Mouse (Mus musculus) olfactory bulb, adult 2 months (tissue): ENCODE data around the gene Mllt1. TPM values are rescaled to one million over a fixed set of nuclear protein-coding genes. Genes with fewer than 3 reads are reported as not detected.

ENCODE experiments used
- H3K27ac ChIP-seq: fragments of 200-500 bp; 2 replicates; pipeline ENCODE4 v1.5.1; 2012; ENCODE audit warnings: low read depth, low read length; ENCODE audit not compliant: insufficient read depth
- H3K4me1 ChIP-seq: fragments of 200-500 bp; 2 replicates; pipeline ENCODE4 v1.6.1; 2012; ENCODE audit warnings: low read length; ENCODE audit not compliant: control insufficient read depth, insufficient read depth
- H3K4me3 ChIP-seq: fragments of 200-500 bp; 2 replicates; pipeline ENCODE4 v1.5.1; 2012; ENCODE audit warnings: mild to moderate bottlenecking, low read depth, low read length, moderate library complexity; ENCODE audit not compliant: insufficient read depth
- CTCF ChIP-seq: fragments of 200-500 bp; IDR thresholded peaks from 2 replicates; pipeline ENCODE4 v1.5.1; 2012; ENCODE audit warnings: low read depth, mild to moderate bottlenecking, low read length, moderate library complexity; ENCODE audit not compliant: insufficient read depth
- POLR2A ChIP-seq: fragments of 200-500 bp; IDR thresholded peaks from 2 replicates; pipeline ENCODE4 v1.6.1; 2012; ENCODE audit warnings: mild to moderate bottlenecking, low read depth, low read length, moderate library complexity; ENCODE audit not compliant: insufficient read depth
- WGBS: fragments of 180-500 bp; shearing (Covaris S2); methylation state at CpG from one replicate; pipeline ENCODE4 v1.1.7; 2018; 5-methylcytosine and 5-hydroxymethylcytosine counted together
- polyA plus RNA-seq: library from polyadenylated mRNA; stranded (reverse); fragments of >200 nt; gene quantifications from 2 replicates; pipeline ENCODE4 v1.2.4, GENCODE M21; 2012; ENCODE audit warnings: low replicate concordance; ENCODE audit not compliant: missing spikeins, insufficient read depth, insufficient read length

The Mllt1 gene
- polyA plus RNA-seq, 1 experiment = not detected

DNA sequence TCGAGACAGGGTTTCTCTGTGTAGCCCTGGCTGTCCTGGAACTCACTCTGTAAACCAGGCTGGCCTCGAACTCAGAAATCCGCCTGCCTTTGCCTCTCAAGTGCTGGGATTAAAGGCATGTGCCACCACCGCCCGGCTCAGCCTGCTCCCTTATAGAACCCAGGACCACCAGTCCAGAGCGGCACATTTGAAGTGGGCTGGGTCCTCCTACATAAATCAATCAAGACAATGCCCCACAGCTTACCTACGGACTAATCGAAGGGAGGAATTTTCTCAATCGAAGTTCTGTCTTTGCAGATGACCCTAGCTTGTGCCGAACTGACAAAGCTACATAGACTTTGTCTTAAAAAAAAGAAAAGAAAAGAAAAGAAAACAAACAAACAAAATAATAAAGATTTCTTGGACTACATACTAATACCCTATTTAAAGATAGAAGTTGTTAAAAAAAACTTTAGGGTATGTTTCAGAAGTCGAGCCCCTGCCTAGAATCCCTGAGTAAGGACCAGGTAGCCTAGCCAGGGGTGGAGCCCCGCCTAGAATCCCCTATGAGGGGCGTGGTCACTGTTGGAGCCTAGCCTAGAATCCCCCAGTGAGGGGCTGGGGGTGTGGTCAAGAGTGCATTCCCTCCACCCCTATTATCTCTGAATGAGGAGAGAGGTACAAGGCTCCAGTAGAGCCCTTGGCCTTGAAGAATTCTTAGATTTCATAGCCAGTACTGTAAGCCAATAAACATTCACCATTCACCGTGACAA is 38.9 kb upstream of the Mllt1 start:
- no peak for TF ChIP-seq POLR2A
- TF ChIP-seq CTCF = no peak
- Histone ChIP-seq H3K4me1 (no peaks in the 10 kb centered on the region), H3K4me3 (no peak overlapping the region), H3K27ac (no peak overlapping the region)
- WGBS = 72% methylated on average over 14 of the region's 14 CpGs

DNA sequence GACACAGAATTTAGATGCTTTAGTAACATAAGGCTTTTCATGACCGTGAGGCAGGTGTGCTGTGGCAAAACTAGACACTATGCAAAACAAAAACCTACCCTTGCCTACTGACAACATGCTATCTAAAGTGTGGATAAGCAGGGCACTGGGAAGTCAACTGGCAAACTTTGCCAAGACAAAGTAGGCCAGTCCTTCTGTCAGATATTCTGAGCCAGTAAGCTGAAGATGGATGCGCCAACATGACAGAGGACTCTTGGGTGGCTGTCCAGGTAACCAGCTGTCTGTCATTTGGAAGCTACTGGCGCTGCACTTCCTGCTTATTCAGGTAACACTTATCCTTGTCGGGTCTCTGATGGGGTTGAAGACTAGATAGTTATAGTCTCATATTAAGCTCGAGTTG is 34.9 kb upstream of the Mllt1 start:
- WGBS = 67% methylated on average over 5 of the region's 5 CpGs
- no peak overlapping the region for H3K27ac ChIP-seq
- no peaks in the 10 kb centered on the region for H3K4me1 ChIP-seq
- H3K4me3 ChIP-seq = no peak overlapping the region
- no peak for TF ChIP-seq CTCF
- no peak for TF ChIP-seq POLR2A

DNA sequence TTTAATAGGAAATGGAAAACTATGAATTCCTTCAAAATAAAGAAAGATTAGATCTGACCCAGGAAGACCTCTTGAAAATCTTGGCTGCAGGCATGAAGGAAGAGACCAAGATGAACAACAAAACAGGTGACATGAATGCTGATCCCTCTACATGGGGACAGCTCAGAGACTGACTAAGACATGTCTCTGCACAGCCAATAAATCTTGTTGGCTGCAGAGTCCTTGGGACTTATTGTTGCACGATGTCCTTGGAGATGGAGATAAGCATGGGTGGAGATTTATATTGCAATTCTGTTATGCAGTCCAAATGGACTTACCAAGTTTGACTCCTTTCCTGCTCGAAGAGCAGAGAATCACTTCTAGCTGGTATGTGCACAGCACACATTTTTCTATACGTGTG is 34.1 kb upstream of the Mllt1 start:
- WGBS = 76% methylated on average over 3 of the region's 3 CpGs
- Histone ChIP-seq H3K4me3 (no peak overlapping the region), H3K4me1 (no peaks in the 10 kb centered on the region), H3K27ac (no peak overlapping the region)
- no peak for TF ChIP-seq POLR2A
- no peak for TF ChIP-seq CTCF

DNA sequence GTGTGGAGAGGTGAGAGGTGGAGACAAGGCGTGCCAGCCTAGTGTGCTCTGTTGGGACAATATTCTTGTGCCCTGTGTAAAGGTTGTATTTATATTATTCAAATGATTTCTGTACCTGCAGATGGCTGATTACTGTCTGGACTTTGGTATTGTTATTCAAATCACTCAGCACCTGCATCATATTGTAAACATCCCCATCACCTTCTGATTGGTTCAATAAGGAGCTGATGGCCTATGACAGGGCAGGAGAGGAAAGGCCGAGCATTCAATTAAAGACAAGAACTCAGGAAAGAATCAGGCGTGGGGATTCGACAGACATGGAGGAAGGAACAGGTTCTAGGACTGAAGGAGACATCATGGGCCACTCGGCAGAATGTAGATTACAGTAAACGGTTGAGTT is 28.4 kb upstream of the Mllt1 start:
- TF ChIP-seq CTCF (no peak), POLR2A (no peak)
- no peak overlapping the region for H3K4me3 ChIP-seq
- no peak overlapping the region for H3K27ac ChIP-seq
- no peaks in the 10 kb centered on the region for H3K4me1 ChIP-seq
- 90% methylated on average over 6 of the region's 6 CpGs for WGBS

DNA sequence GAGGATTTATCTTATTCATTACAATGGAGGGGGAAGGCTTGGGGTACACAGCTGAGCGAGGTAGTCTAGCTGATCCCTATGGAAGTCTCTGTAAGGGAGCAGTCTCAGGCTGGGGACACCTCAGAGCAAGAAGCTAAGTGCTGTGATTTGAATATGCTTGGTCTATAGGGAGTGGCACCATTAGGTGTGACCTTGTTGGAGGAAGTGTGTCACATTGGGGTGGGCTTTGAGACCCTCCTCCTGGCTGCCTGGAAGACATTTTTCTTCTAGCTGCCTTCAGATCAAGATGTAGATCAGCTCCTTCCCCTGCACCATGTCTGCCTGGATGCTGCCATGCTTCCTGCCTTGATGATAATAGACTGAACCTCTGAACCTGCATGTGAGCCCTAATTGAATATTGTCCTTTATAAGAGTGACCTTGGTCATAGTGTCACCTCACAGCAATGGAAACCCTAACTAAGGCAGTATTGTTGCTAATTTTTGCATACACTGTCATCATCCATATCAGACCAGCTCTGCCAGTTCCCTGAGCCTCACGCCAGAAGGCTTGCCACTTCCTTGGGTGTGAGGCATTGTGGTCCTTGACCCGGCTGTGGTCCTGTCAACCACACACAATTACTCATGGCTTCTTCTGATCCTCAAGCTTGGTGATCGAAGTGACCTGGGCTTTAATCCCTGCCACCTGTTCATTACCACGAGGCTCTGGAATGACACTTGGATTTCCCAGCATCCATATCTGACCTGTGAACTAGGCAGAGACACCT is 27.6 kb upstream of the Mllt1 start:
- WGBS = 83% methylated on average over 5 of the region's 5 CpGs
- Histone ChIP-seq H3K4me3 (no peak overlapping the region), H3K27ac (no peak overlapping the region), H3K4me1 (no peaks in the 10 kb centered on the region)
- TF ChIP-seq CTCF (no peak), POLR2A (no peak)

DNA sequence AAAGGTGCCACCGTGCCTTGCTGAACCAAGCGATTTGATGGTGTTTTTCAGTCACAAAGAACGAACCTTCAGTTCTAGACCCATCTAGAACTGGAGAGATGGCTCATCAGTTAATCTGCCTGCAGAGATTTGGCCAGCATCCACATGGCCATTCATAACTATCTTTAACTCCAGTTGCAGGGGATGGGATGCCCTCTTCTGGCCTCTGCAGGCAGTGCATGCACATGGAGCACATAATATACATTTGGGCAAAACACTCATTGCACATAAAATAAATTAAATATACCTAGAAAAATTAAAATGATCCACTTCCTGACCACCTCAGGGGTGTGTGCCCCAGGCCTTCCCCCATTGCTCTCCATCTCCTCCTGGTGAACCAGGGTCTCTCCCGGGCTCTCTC is 26.7 kb upstream of the Mllt1 start:
- H3K4me3 ChIP-seq = no peak overlapping the region
- 94% methylated on average over 4 of the region's 4 CpGs for WGBS
- H3K4me1 ChIP-seq = no peaks in the 10 kb centered on the region
- H3K27ac ChIP-seq = no peak overlapping the region
- TF ChIP-seq CTCF (no peak), POLR2A (no peak)

DNA sequence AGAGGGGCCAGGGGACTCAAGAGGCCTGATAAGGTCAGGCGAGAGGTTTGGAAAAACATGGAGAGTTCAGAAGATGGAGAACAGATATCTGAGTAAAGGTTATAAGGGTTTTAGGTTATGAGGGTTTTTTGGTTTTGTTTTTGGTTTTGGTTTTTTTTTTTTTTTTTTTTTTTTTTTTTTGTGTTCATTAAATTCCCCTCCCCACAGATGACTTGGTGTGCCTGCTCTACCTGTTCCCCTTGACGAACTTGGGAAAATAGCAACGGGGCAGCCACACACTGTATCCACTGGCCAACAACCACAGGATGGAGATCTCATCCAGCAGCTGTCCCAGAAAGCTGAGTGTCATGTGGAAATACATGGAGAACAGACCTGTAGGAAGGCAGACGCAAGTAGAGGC is 23.5 kb upstream of the Mllt1 start:
- no peak overlapping the region for H3K4me3 ChIP-seq
- TF ChIP-seq CTCF (no peak), POLR2A (no peak)
- no peak overlapping the region for H3K27ac ChIP-seq
- WGBS = 91% methylated on average over 4 of the region's 4 CpGs
- H3K4me1 ChIP-seq = no peaks in the 10 kb centered on the region

DNA sequence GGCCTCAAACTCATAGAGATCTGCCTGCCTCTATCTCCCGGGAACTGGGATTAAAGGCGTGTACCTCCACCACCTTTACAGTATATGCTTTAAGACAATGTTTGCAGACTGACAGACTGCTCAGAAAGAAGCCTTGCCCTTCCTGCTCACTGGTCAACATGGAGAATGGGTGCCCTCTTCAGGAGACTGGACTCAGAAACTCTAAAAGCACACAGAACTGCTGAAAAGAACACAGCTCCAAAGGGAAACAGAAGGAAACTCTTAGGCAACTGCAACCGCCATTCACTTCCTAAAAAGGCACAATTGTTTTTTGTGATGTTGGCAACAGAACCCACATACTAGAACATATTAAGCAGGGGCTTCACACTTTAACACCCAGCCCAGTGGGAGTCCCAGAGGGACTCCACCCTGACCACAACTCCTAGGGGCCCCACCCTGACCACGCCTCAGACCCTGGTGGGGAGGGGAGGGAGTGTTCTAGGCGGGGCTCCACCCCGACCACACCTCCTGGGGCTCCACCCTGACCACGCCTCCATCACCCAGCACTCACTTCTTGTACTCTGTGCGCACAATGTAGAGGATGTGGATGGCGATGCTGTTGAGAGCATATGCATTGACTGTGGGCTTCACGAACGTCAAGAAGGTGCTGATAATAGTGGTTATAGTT is 22.7 kb upstream of the Mllt1 start:
- no peaks in the 10 kb centered on the region for H3K4me1 ChIP-seq
- no peak overlapping the region for H3K27ac ChIP-seq
- WGBS = 33% methylated on average over 11 of the region's 11 CpGs
- TF ChIP-seq POLR2A (no peak), CTCF (no peak)
- H3K4me3 ChIP-seq = no peak overlapping the region

DNA sequence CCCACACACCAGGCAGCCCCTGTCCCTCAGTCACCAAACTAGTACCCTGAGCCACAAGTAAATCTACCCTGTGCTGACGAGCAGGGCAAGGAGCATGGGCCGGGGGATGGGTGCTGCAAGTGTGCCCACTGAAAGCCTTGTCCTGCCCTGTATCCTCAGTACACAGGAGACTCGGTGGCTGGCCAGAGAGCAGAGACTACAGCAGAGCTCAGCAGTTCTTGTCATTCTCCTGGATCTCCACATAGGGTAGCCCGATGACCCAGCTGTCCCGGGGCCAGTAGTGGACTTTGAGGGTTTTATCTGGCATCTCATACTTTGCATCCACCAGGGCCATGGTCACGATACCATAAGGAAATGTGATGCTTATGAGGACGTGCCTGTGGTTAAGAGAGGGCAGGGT is 19.7 kb upstream of the Mllt1 start:
- WGBS = 88% methylated on average over 7 of the region's 7 CpGs
- no peak overlapping the region for H3K4me3 ChIP-seq
- TF ChIP-seq CTCF (no peak), POLR2A (no peak)
- no peak overlapping the region for H3K27ac ChIP-seq
- no peaks in the 10 kb centered on the region for H3K4me1 ChIP-seq
